Mouse (Mus musculus) fat pad, adult 2 months (tissue): ENCODE results near the gene Arpc5.

Source experiments
- DNase-seq: peaks from one replicate; pipeline ENCODE4 v3.0.0-alpha.2; 2011; ENCODE audit warnings: low read depth, low spot score; ENCODE audit errors: extremely low read depth

The Arpc5 gene

GRCm38 (mm10) chr1:152810533-152811439 lies 44.4 kb downstream of the Arpc5 start:
- no peak for DNase-seq

DNA sequence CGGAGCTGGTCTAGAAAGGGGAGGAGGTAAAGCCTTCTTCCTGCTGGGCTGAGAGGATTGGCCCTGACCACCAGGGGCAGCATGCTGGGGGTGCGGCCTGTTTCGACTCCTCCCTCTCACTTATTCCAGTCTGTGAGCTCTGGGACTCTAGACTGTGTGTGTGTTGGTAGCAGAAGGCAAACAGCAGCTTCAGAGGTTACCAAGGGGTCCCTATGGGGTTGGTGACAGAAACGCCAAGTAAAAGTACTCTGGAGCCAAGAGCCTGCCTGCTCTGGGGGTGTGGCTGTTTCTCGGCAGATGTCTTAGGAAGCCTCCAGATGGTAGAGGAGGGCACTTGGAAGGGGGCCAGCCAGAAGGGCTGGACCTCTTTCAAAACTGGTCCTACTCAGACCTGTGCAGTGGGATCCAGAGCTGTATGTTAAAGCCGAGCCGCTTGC lies 48.9 kb downstream of the Arpc5 start:
- DNase-seq = no peak

- no peak for DNase-seq
These were observed 50.9 kb downstream of the Arpc5 start for GRCm38 (mm10) chr1:152817027-152817769.

GRCm38 (mm10) chr1:152817794-152818193 lies 51.5 kb downstream of the Arpc5 start:
- no peak for DNase-seq

DNA sequence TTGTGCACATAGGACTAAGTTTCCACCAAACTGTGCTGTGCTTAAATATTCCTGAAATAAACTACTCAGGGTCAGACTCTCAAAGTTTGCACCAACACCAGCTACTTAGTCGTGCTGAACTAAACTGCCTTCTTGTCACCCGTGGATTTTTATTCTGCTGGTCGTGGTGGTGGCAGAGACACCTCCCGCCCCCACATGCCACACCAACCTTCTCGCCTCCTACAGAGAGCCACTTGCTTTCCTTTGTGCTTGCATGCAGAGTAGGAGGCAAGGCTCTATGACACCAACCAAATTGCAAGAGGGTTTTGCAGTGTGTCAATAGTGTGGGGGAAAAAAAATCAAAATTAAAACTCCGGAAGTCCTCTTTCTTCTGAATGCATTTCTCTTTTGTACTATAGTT lies 53.2 kb downstream of the Arpc5 start:
- DNase-seq = no peak

DNA sequence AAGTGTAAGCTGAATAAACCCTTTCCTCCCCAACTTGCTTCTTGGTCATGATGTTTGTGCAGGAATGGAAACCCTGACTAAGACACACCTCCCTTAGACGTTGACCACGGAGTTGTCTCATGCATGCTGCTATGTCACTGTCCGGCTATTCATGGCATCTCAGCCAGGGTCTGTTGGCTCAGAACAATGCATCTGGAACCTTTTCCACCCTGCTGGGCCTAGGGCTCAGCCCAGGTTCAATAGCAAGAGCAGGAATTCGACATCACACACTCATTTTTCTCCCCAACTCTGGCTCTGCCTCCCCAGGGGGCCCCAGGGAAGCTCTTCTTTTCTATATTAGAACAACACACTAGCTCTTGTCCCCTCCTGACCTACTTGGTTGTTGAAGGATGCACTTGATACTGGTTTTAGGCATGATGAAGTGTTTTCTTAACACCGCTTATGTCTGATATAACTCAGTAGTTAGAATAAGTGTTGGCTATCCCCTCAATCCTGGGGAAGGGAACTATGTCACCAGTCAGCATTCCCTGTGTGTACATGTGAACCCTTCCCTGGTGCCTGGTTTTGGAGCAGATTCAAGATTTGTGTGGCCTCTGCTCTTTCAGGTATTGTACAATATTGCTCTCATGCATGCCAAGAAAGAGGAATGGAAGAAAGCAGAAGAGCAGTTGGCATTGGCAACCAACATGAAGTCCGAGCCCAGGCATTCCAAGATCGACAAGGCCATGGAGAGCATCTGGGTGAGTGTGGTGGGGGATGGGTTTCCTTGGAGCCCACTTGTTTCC lies 54.8 kb downstream of the Arpc5 start:
- DNase-seq = no peak

DNA sequence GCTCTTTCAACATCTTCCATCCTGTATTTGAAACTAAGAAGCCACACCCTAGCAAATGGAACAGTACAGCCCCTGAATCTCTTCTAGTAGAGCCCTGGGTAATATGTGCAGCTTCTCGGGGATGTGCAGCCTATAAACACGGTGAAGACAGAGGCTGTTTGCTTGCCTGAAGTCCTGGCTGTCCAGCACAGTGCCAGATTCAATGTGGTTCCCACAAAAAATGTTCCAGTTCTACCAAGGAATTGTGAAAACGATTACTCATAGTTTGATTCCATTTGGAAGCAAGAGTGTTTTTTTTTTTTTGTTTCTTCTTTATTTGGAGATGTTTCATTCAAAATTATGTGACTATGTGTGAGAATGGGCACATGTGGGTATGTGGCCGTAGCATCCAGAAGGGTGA lies 55.4 kb downstream of the Arpc5 start:
- no peak for DNase-seq

- DNase-seq = no peak
These were observed 57.9 kb downstream of the Arpc5 start for GRCm38 (mm10) chr1:152824206-152824605.
